8 mouse cellular contexts compared by ENCODE assay signal in genomic region chr19:32388191-32388921, GRCm38 (mm10). TPM values are rescaled to one million over a fixed set of nuclear protein-coding genes. Genes with fewer than 3 reads are reported as not detected.
DNase-seq lines count a peak whose midpoint lies in the region; ATAC-seq and TF ChIP-seq lines count a peak whose summit lies in the region.

No protein-coding gene starts in this region.

- H3K36me3 ChIP-seq in heart, embryonic 14.5 days (ENCODE audit: control insufficient read depth, insufficient read depth, low read length): no peaks in the 10 kb centered on the region; the same call in 1 of the 2 replicates
- no peaks in the 10 kb centered on the region for H3K36me3 ChIP-seq in liver, embryonic 15.5 days (replicated peaks)
- no peaks in the 10 kb centered on the region for H3K36me3 ChIP-seq in neural tube, embryonic 11.5 days (ENCODE audit: control insufficient read depth, insufficient read depth, low read length)
- H3K36me3 ChIP-seq in stomach, postnatal 0 days (ENCODE audit: control insufficient read depth, insufficient read depth, low read length): no peaks in the 10 kb centered on the region

- no peak for TF ChIP-seq EP300 in stomach, postnatal 0 days (optimal IDR thresholded peaks at IDR 0.05)

- H3K9ac ChIP-seq in heart, embryonic 14.5 days (ENCODE audit: low read length): peak overlapping the region; percentile 95
- peak overlapping the region; percentile 67 for H3K9ac ChIP-seq in liver, embryonic 15.5 days
- H3K9ac ChIP-seq in neural tube, embryonic 11.5 days (ENCODE audit: low read length): peak overlapping the region; percentile 89
- peak overlapping the region; percentile 86 for H3K9ac ChIP-seq in stomach, postnatal 0 days (ENCODE audit: low read length)

- TF ChIP-seq CTCF in brain, embryonic 14.5 days (IDR thresholded peaks at IDR 0.05; ENCODE audit: borderline replicate concordance, extremely low read depth, insufficient read depth, insufficient read length): no peak
- TF ChIP-seq CTCF in stomach, postnatal 0 days (IDR thresholded peaks at IDR 0.05; ENCODE audit: low read depth): no peak

- peaks cover 10 to 18% of the 10 kb centered on the region in 2 experiments for H3K4me1 ChIP-seq in heart, embryonic 14.5 days (ENCODE audit: control insufficient read depth in 2 of 2, insufficient read depth in 2 of 2, low read length in 2 of 2)
- peaks cover 40% of the 10 kb centered on the region for H3K4me1 ChIP-seq in liver, embryonic 15.5 days (replicated peaks)
- H3K4me1 ChIP-seq in neural tube, embryonic 11.5 days (ENCODE audit: control insufficient read depth, insufficient read depth, low read length): peaks cover 8% of the 10 kb centered on the region
- peaks cover 9% of the 10 kb centered on the region; the same call in 1 of the 2 replicates for H3K4me1 ChIP-seq in stomach, postnatal 0 days (replicated peaks; ENCODE audit: control insufficient read depth, insufficient read depth)

- peak; percentile 72 for DNase-seq in CD4-positive helper T cell, adult 2 months (ENCODE audit: low read depth, low spot score)
- DNase-seq in brain, embryonic 14.5 days (ENCODE audit: low read depth): peak; percentile 96
- DNase-seq in fibroblast of lung, adult 2 months (ENCODE audit: low read depth): peak; percentile 70
- peak; percentile 98 for DNase-seq in kidney, postnatal 14 days
- DNase-seq in neural tube, embryonic 11.5 days (ENCODE audit: low spot score): peak; percentile 94
- DNase-seq in stomach, postnatal 0 days (ENCODE audit: low spot score): peak; percentile 95

- WGBS in heart, embryonic 14.5 days: under 1% methylated on average over 75 of the region's 75 CpGs
- WGBS in liver, embryonic 15.5 days (ENCODE audit: insufficient replicate concordance): under 1% methylated on average over 74 of the region's 75 CpGs
- WGBS in neural tube, embryonic 11.5 days: under 1% methylated on average over 62 of the region's 75 CpGs
- under 1% methylated on average over 22 of the region's 75 CpGs for WGBS in stomach, postnatal 0 days

- H3K4me3 ChIP-seq in heart, embryonic 14.5 days (ENCODE audit: control insufficient read depth in 1 of 2, insufficient read depth in 1 of 2, low read depth in 1 of 2, low read length in 2 of 2): peak overlapping the region; percentile 90 to 98
- peak overlapping the region; percentile 72 for H3K4me3 ChIP-seq in liver, embryonic 15.5 days (replicated peaks)
- H3K4me3 ChIP-seq in neural tube, embryonic 11.5 days (ENCODE audit: low read depth, low read length): peak overlapping the region; percentile 81
- peak overlapping the region; percentile 87 for H3K4me3 ChIP-seq in stomach, postnatal 0 days (ENCODE audit: low read depth, low read length)

- H3K9me3 ChIP-seq in heart, embryonic 14.5 days (ENCODE audit: control insufficient read depth, low read length): no peaks in the 10 kb centered on the region
- H3K9me3 ChIP-seq in liver, embryonic 15.5 days (replicated peaks): no peaks in the 10 kb centered on the region
- no peaks in the 10 kb centered on the region for H3K9me3 ChIP-seq in neural tube, embryonic 11.5 days (ENCODE audit: control insufficient read depth, low read length)
- H3K9me3 ChIP-seq in stomach, postnatal 0 days (ENCODE audit: control insufficient read depth, low read length): no peaks in the 10 kb centered on the region

- peak; percentile 70 for TF ChIP-seq POLR2A in brain, embryonic 14.5 days (IDR thresholded peaks at IDR 0.05; ENCODE audit: borderline replicate concordance, extremely low read depth, insufficient read depth, insufficient read length, poor library complexity, severe bottlenecking)

- no peaks in the 10 kb centered on the region for H3K27me3 ChIP-seq in heart, embryonic 14.5 days (ENCODE audit: control insufficient read depth, insufficient read depth, low read length)
- peaks cover 62% of the 10 kb centered on the region for H3K27me3 ChIP-seq in liver, embryonic 15.5 days
- no peaks in the 10 kb centered on the region for H3K27me3 ChIP-seq in neural tube, embryonic 11.5 days (ENCODE audit: control insufficient read depth, insufficient read depth, low read length)
- no peaks in the 10 kb centered on the region for H3K27me3 ChIP-seq in stomach, postnatal 0 days (ENCODE audit: control insufficient read depth, insufficient read depth, low read length)

- ATAC-seq in heart, embryonic 14.5 days (ENCODE audit: insufficient number of reproducible peaks, insufficient read depth, low FRiP score, low read depth): peak; percentile 87
- peak; percentile 83 for ATAC-seq in liver, embryonic 15.5 days (ENCODE audit: insufficient read depth)
- ATAC-seq in neural tube, embryonic 11.5 days (ENCODE audit: insufficient read depth, low FRiP score, low TSS enrichment): peak; percentile 89
- ATAC-seq in stomach, postnatal 0 days (ENCODE audit: low FRiP score, low TSS enrichment): peak; percentile 91

- peak overlapping the region; percentile 98 to 99 for H3K27ac ChIP-seq in heart, embryonic 14.5 days (replicated peaks in 1 of 2; ENCODE audit: control insufficient read depth in 1 of 2, insufficient read depth in 1 of 2, low read depth in 2 of 2, low read length in 2 of 2)
- H3K27ac ChIP-seq in liver, embryonic 15.5 days (replicated peaks): peak overlapping the region; percentile 81
- peak overlapping the region; percentile 86 for H3K27ac ChIP-seq in neural tube, embryonic 11.5 days (ENCODE audit: low read depth, low read length)
- peak overlapping the region; percentile 97 for H3K27ac ChIP-seq in stomach, postnatal 0 days (replicated peaks)

- peak overlapping the region; percentile 83 for H3K4me2 ChIP-seq in heart, embryonic 14.5 days (ENCODE audit: low read length)
- peak overlapping the region; percentile 98 for H3K4me2 ChIP-seq in liver, embryonic 15.5 days
- peak overlapping the region; percentile 91 for H3K4me2 ChIP-seq in neural tube, embryonic 11.5 days (ENCODE audit: low read depth)
- H3K4me2 ChIP-seq in stomach, postnatal 0 days (replicated peaks; ENCODE audit: low read depth): peak overlapping the region; percentile 97

RNA-seq across cellular contexts. Expression of gene Sgms1, which starts 1.2 kb away (rescaled TPM):
- polyA plus RNA-seq in brain, embryonic 14.5 days (2012; rRNA removed): 8.6 and 13.6 TPM in 2 replicates
- polyA plus RNA-seq in heart, embryonic 14.5 days (2014; fragmentation: Nextera tagmentation; extraction: Ambion mirVana): 41.3 and 43.9 TPM in 2 replicates
- polyA plus RNA-seq in liver, embryonic 15.5 days (2015; fragmentation: Nextera tagmentation; extraction: Ambion mirVana): 24.8 and 29.8 TPM in 2 replicates
- 11.0 and 14.1 TPM in 2 replicates for polyA plus RNA-seq in neural tube, embryonic 11.5 days (2014; fragmentation: Nextera tagmentation; extraction: Ambion mirVana)
- polyA plus RNA-seq in stomach, postnatal 0 days (2015; fragmentation: Nextera tagmentation; extraction: Ambion mirVana): 27.2 and 29.3 TPM in 2 replicates

Comparison
In these comparisons a context has a peak if more than half of its experiments do, and no peak if none do; other contexts are left out.
1. Peak in every context shown above with its lines: DNase-seq, ATAC-seq, H3K4me3 ChIP-seq and H3K27ac ChIP-seq.